Mouse (Mus musculus) heart, adult 2 months (tissue): ENCODE data around the gene Nr3c2.

Experiments
- CTCF ChIP-seq: fragments of 200-600 bp; IDR thresholded peaks from 2 replicates; pipeline ENCODE4 v1.8.1; 2022; ENCODE audit warnings: antibody characterized with exemption, mild to moderate bottlenecking, moderate library complexity
- EP300 ChIP-seq: fragments of 200-500 bp; IDR thresholded peaks from 2 replicates; pipeline ENCODE4 v1.6.1; 2011; ENCODE audit warnings: low read depth, low read length, control low read depth; ENCODE audit not compliant: insufficient read depth

DNA sequence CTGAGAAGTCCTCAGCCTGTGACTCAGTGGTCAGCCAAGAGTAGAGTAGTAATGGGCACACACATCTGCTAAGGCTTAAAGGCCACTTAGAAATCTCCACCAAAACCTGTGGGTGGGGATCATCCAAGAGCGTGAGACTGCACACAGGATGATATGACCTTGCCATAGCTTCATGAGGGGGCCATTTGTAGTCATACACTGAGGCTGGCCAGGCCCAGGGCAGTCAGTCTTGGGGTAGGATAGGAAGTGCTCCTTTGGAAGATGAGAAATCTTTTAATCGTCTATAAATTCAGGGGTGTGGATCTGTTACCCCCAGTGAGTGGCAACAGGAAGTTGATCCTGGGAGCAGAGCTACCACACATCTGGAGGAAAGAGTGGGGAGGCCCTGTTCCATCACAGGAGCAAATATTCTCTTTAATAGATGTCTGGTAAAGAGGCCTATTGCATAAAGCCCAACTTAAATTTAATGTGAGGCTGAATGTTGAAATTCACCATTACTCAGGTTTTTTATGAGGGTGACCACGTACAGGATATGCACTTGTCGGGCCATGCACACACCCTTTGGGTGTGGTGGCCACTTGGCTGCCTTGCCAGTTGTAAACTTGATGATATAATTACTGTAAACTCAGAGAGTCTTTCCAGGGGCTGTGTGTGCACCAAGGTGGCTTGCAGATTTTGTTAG, 270.7 kb downstream of the Nr3c2 start:
- no peak for TF ChIP-seq EP300
- TF ChIP-seq CTCF: no peak
